Mouse (Mus musculus): ENCODE measurements around the gene Arpc1a.
"Not testable (repeated sequence)": the region's sequence is repeated elsewhere in the genome, so short reads cannot be mapped to it uniquely, and the experiment has no call there.

The Arpc1a gene

GRCm38 (mm10) chr5:145120921-145121320 lies 37.3 kb downstream of the Arpc1a start:
- peaks cover 79% of the 10 kb centered on the region for H3K4me1 ChIP-seq (replicated peaks; ENCODE audit: low read depth, low read length)
- no peaks in the 10 kb centered on the region; the same call in 1 of the 2 replicates for H3K9me3 ChIP-seq (ENCODE audit: low read length)
- TF ChIP-seq POU5F1 (IDR thresholded peaks at IDR 0.05; ENCODE audit: borderline replicate concordance, low read length) (no peak), NANOG (IDR thresholded peaks at IDR 0.05; ENCODE audit: borderline replicate concordance, low read length) (no peak), CTCF (conservative IDR thresholded peaks at IDR 0.05; ENCODE audit: low read length) (no peak)
- H3K4me3 ChIP-seq (replicated peaks; ENCODE audit: low read length), result no peak overlapping the region
- H3K36me3 ChIP-seq (ENCODE audit: insufficient read depth, low read length), result peaks cover 59% of the 10 kb centered on the region
- no peaks in the 10 kb centered on the region for H3K27me3 ChIP-seq (ENCODE audit: insufficient read depth, low read length)

GRCm38 (mm10) chr5:145123396-145123795 lies 39.8 kb downstream of the Arpc1a start:
- no peaks in the 10 kb centered on the region for H3K27me3 ChIP-seq (ENCODE audit: insufficient read depth, low read length)
- H3K9me3 ChIP-seq (ENCODE audit: low read length), result no peaks in the 10 kb centered on the region; the same call in 1 of the 2 replicates
- peaks cover 83% of the 10 kb centered on the region for H3K36me3 ChIP-seq (ENCODE audit: insufficient read depth, low read length)
- no peak overlapping the region for H3K4me3 ChIP-seq (replicated peaks; ENCODE audit: low read length)
- TF ChIP-seq POU5F1 (IDR thresholded peaks at IDR 0.05; ENCODE audit: borderline replicate concordance, low read length) (no peak), NANOG (IDR thresholded peaks at IDR 0.05; ENCODE audit: borderline replicate concordance, low read length) (no peak), CTCF (conservative IDR thresholded peaks at IDR 0.05; ENCODE audit: low read length) (no peak)
- H3K4me1 ChIP-seq (replicated peaks; ENCODE audit: low read depth, low read length), result peaks cover 75% of the 10 kb centered on the region

- peaks cover 73% of the 10 kb centered on the region for H3K4me1 ChIP-seq (replicated peaks; ENCODE audit: low read depth, low read length)
- no peaks in the 10 kb centered on the region for H3K27me3 ChIP-seq (ENCODE audit: insufficient read depth, low read length)
- no peak overlapping the region for H3K4me3 ChIP-seq (replicated peaks; ENCODE audit: low read length)
- TF ChIP-seq CTCF (conservative IDR thresholded peaks at IDR 0.05; ENCODE audit: low read length) (no peak), POU5F1 (IDR thresholded peaks at IDR 0.05; ENCODE audit: borderline replicate concordance, low read length) (no peak), NANOG (IDR thresholded peaks at IDR 0.05; ENCODE audit: borderline replicate concordance, low read length) (no peak)
- H3K9me3 ChIP-seq (ENCODE audit: low read length), result no peaks in the 10 kb centered on the region; the same call in 1 of the 2 replicates
- H3K36me3 ChIP-seq (ENCODE audit: insufficient read depth, low read length), result peaks cover 100% of the 10 kb centered on the region
Measured at GRCm38 (mm10) chr5:145126580-145126979, 43.0 kb downstream of the Arpc1a start.

GRCm38 (mm10) chr5:145129124-145129523 lies 45.5 kb downstream of the Arpc1a start:
- H3K4me3 ChIP-seq (replicated peaks; ENCODE audit: low read length), result no peak overlapping the region
- no peaks in the 10 kb centered on the region for H3K27me3 ChIP-seq (ENCODE audit: insufficient read depth, low read length)
- TF ChIP-seq CTCF (conservative IDR thresholded peaks at IDR 0.05; ENCODE audit: low read length) (no peak), POU5F1 (IDR thresholded peaks at IDR 0.05; ENCODE audit: borderline replicate concordance, low read length) (no peak), NANOG (IDR thresholded peaks at IDR 0.05; ENCODE audit: borderline replicate concordance, low read length) (no peak)
- H3K36me3 ChIP-seq (ENCODE audit: insufficient read depth, low read length), result peaks cover 100% of the 10 kb centered on the region
- H3K4me1 ChIP-seq (replicated peaks; ENCODE audit: low read depth, low read length), result peaks cover 80% of the 10 kb centered on the region
- no peaks in the 10 kb centered on the region for H3K9me3 ChIP-seq (ENCODE audit: low read length)

- not testable (repeated sequence) for H3K4me3 ChIP-seq (replicated peaks; ENCODE audit: low read length); H3K27me3 ChIP-seq (ENCODE audit: insufficient read depth, low read length); H3K9me3 ChIP-seq (ENCODE audit: low read length)
- Histone ChIP-seq H3K4me1 (replicated peaks; ENCODE audit: low read depth, low read length) (peaks cover 83% of the 10 kb centered on the region), H3K36me3 (ENCODE audit: insufficient read depth, low read length) (peaks cover 100% of the 10 kb centered on the region)
Measured at GRCm38 (mm10) chr5:145129773-145130172, 46.1 kb downstream of the Arpc1a start.

- no peaks in the 10 kb centered on the region for H3K27me3 ChIP-seq (ENCODE audit: insufficient read depth, low read length)
- peaks cover 83% of the 10 kb centered on the region for H3K4me1 ChIP-seq (replicated peaks; ENCODE audit: low read depth, low read length)
- no peak overlapping the region for H3K4me3 ChIP-seq (replicated peaks; ENCODE audit: low read length)
- no peak for TF ChIP-seq CTCF (conservative IDR thresholded peaks at IDR 0.05; ENCODE audit: low read length)
- TF ChIP-seq POU5F1 (IDR thresholded peaks at IDR 0.05; ENCODE audit: borderline replicate concordance, low read length), result no peak
- H3K36me3 ChIP-seq (ENCODE audit: insufficient read depth, low read length), result peaks cover 100% of the 10 kb centered on the region
- H3K9me3 ChIP-seq (ENCODE audit: low read length), result no peaks in the 10 kb centered on the region
Measured at GRCm38 (mm10) chr5:145130191-145130590, 46.6 kb downstream of the Arpc1a start.

- TF ChIP-seq NANOG (IDR thresholded peaks at IDR 0.05; ENCODE audit: borderline replicate concordance, low read length) (no peak), CTCF (conservative IDR thresholded peaks at IDR 0.05; ENCODE audit: low read length) (no peak), POU5F1 (IDR thresholded peaks at IDR 0.05; ENCODE audit: borderline replicate concordance, low read length) (no peak)
- Histone ChIP-seq H3K9me3 (ENCODE audit: low read length) (no peaks in the 10 kb centered on the region), H3K4me1 (replicated peaks; ENCODE audit: low read depth, low read length) (peaks cover 75% of the 10 kb centered on the region), H3K4me3 (replicated peaks; ENCODE audit: low read length) (no peak overlapping the region), H3K36me3 (ENCODE audit: insufficient read depth, low read length) (peaks cover 100% of the 10 kb centered on the region), H3K27me3 (ENCODE audit: insufficient read depth, low read length) (no peaks in the 10 kb centered on the region)
Measured at GRCm38 (mm10) chr5:145130995-145131394, 47.4 kb downstream of the Arpc1a start.

GRCm38 (mm10) chr5:145133275-145133674 lies 49.6 kb downstream of the Arpc1a start:
- not testable (repeated sequence) for H3K4me3 ChIP-seq (replicated peaks; ENCODE audit: low read length); H3K9me3 ChIP-seq (ENCODE audit: low read length); H3K27me3 ChIP-seq (ENCODE audit: insufficient read depth, low read length)
- H3K36me3 ChIP-seq (ENCODE audit: insufficient read depth, low read length), result peaks cover 100% of the 10 kb centered on the region
- peaks cover 76% of the 10 kb centered on the region for H3K4me1 ChIP-seq (replicated peaks; ENCODE audit: low read depth, low read length)
- peak; percentile 12; the same call in 1 of the 2 replicates for TF ChIP-seq CTCF (conservative IDR thresholded peaks at IDR 0.05; ENCODE audit: low read length)

- TF ChIP-seq NANOG (IDR thresholded peaks at IDR 0.05; ENCODE audit: borderline replicate concordance, low read length) (no peak), CTCF (conservative IDR thresholded peaks at IDR 0.05; ENCODE audit: low read length) (no peak), POU5F1 (IDR thresholded peaks at IDR 0.05; ENCODE audit: borderline replicate concordance, low read length) (no peak)
- peak overlapping the region; percentile 100 for H3K4me3 ChIP-seq (replicated peaks; ENCODE audit: low read length)
- H3K36me3 ChIP-seq (ENCODE audit: insufficient read depth, low read length), result peaks cover 72% of the 10 kb centered on the region
- no peaks in the 10 kb centered on the region for H3K27me3 ChIP-seq (ENCODE audit: insufficient read depth, low read length)
- H3K4me1 ChIP-seq (replicated peaks; ENCODE audit: low read depth, low read length), result peaks cover 49% of the 10 kb centered on the region
- no peaks in the 10 kb centered on the region for H3K9me3 ChIP-seq (ENCODE audit: low read length)
Measured at GRCm38 (mm10) chr5:145138836-145139235, 55.2 kb downstream of the Arpc1a start.
